Mouse (Mus musculus): Measurements from ENCODE around the gene Ralbp1. TPM values are rescaled to one million over a fixed set of nuclear protein-coding genes. Genes with fewer than 3 reads are reported as not detected.

Ralbp1 gene
- polyA plus RNA-seq, 1 experiment from 2014 or later = 71.1 TPM

DNA sequence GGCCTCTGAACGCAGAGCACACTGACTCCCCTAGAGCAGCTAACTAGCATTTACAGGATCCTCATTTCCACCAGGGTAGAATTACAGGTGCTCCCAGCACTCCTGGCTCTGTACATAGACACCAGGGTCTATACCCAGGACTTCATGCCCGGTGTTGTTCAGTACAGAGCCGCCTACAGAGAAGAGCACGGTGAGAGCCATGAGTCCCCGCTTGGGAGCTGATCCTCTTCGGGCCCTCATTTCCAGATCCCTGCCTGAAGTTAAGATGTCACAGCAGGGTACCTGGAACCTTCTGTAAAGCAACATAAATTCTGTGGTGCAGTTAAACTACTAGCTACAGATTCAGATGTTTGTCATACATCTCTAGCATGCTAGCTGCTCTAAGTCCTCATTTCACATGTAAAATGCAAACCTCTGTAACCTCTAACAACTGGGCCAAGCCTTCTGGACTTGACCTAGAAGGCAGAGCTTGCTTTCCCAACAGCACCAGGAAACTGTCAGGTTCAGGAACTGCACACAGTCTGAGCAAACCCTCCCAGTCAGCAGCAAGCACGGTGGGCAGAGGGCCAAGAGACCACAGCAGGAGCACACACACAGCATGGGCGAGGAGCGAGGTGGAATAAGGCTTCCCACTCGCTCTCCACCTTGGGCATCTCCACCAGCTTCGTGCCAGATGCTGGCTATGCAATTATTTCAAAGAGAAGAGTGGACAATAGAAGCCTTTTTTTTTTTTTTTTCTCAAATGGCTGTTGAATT lies 37.7 kb downstream of the Ralbp1 start:
- no peak overlapping the region for H3K9ac ChIP-seq (ENCODE audit: low read depth, low read length)

DNA sequence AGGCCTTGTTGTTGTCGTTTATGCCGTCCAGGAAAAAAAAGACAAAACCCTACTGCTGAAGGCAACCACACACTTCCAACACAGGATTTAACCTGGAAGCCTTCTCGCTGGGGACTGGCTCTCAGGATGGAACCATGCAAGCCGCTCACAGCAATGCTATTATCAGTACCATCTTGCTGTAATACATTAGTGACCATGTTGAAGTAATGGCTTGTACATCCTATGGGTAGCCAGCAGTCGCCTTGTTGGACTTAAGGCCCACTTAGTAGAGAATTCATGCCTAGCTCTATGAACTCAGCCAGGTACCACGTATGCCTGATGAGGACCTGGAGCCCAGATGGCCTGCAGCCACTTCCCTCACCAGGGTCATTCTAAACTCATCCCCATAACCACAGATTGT lies 40.2 kb downstream of the Ralbp1 start:
- Histone ChIP-seq H3K9ac (ENCODE audit: low read depth, low read length) (no peak overlapping the region), H3K4me2 (ENCODE audit: low read depth, low read length) (no peak overlapping the region), H3K27me3 (replicated peaks; ENCODE audit: control insufficient read depth, insufficient read depth, low read length) (no peaks in the 10 kb centered on the region), H3K36me3 (ENCODE audit: control insufficient read depth, insufficient read depth, low read length) (peaks cover 14% of the 10 kb centered on the region), H3K4me1 (ENCODE audit: control insufficient read depth, insufficient read depth, low read length) (no peaks in the 10 kb centered on the region; the same call in 1 of the 2 replicates), H3K4me3 (ENCODE audit: low read length) (no peak overlapping the region), H3K9me3 (ENCODE audit: control insufficient read depth, low read length) (no peaks in the 10 kb centered on the region), H3K27ac (ENCODE audit: low read length) (no peak overlapping the region)
- 90% methylated on average over 6 of the region's 6 CpGs for WGBS
- no peak for ATAC-seq

More for the DNA sequence above, 37.7 kb downstream of the Ralbp1 start:
- Histone ChIP-seq H3K4me3 (ENCODE audit: low read length) (no peak overlapping the region), H3K36me3 (ENCODE audit: control insufficient read depth, insufficient read depth, low read length) (peaks cover 14% of the 10 kb centered on the region), H3K9me3 (ENCODE audit: control insufficient read depth, low read length) (no peaks in the 10 kb centered on the region), H3K4me1 (ENCODE audit: control insufficient read depth, insufficient read depth, low read length) (no peaks in the 10 kb centered on the region), H3K27me3 (replicated peaks; ENCODE audit: control insufficient read depth, insufficient read depth, low read length) (no peaks in the 10 kb centered on the region), H3K4me2 (ENCODE audit: low read depth, low read length) (no peak overlapping the region), H3K27ac (ENCODE audit: low read length) (0 out of 2 replicates have a peak overlapping the region, but pooled peaks have one; percentile 11)
- ATAC-seq = no peak
- 81% methylated on average over 11 of the region's 11 CpGs for WGBS

GRCm38 (mm10) chr17:65842669-65843381 lies 42.8 kb downstream of the Ralbp1 start:
- ATAC-seq = peak; percentile 68
- Histone ChIP-seq H3K27ac (ENCODE audit: low read length) (no peak overlapping the region), H3K27me3 (replicated peaks; ENCODE audit: control insufficient read depth, insufficient read depth, low read length) (no peaks in the 10 kb centered on the region), H3K4me3 (ENCODE audit: low read length) (no peak overlapping the region), H3K9me3 (ENCODE audit: control insufficient read depth, low read length) (no peaks in the 10 kb centered on the region), H3K4me2 (ENCODE audit: low read depth, low read length) (no peak overlapping the region), H3K4me1 (ENCODE audit: control insufficient read depth, insufficient read depth, low read length) (no peaks in the 10 kb centered on the region; the same call in 1 of the 2 replicates), H3K36me3 (ENCODE audit: control insufficient read depth, insufficient read depth, low read length) (peaks cover 24% of the 10 kb centered on the region), H3K9ac (ENCODE audit: low read depth, low read length) (no peak overlapping the region)
- 76% methylated on average over 10 of the region's 10 CpGs for WGBS

DNA sequence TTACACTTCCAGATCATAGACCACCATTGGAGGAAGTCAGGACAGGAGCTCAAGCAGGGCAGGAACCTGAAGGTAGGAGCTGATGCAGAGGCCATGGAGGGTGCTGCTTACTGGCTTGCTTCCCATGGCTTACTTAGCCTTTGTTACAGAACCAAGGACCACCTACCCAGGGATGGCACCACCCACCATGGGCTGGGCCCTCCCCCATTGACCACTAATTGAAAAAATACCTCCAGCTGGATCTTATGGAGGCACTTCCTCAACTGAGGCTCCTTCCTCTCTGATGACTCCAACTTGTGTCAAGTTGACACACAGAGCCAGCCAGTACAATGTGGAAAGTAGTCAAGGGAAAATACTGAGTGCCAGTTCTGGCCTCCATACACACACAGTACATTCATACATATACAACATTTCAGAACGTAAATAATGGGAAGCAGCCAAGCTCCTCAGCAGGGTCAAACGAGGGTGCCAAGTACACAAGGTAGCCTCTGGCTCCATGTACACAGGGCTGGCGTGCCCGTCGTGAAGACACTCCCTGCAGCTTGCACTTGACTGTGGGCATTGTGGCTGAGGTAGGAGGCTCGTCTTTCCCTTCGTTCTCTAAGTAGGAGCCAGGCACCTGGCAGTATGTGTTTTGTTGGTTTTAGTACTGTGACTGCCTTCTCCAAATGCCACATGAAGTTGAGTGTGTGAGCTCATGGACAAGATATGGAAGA lies 45.9 kb downstream of the Ralbp1 start:
- H3K9ac ChIP-seq (ENCODE audit: low read depth, low read length) = no peak overlapping the region
- H3K36me3 ChIP-seq (ENCODE audit: control insufficient read depth, insufficient read depth, low read length) = peaks cover 37% of the 10 kb centered on the region

DNA sequence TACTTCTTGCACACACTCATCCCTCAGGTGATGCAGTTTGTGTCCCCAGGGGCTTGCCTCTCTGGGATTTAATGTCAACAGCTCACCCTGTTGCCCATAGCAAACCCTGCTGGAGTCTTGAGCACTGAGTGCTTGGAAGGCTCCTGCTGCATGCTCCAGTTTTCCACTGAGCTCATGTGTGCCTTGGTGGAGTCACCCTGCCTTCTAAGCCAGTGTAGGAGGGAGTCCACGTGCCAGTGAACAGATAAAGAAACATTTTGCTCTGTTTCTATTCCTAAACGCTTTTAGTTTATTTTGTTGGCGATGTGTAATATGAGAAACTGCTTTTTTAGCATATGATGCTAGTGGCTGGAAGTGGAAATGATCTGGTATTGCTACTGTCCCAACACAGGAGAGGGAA lies 48.9 kb downstream of the Ralbp1 start:
- ATAC-seq = no peak

More for the DNA sequence above, 45.9 kb downstream of the Ralbp1 start:
- Histone ChIP-seq H3K27me3 (replicated peaks; ENCODE audit: control insufficient read depth, insufficient read depth, low read length) (no peaks in the 10 kb centered on the region), H3K4me3 (ENCODE audit: low read length) (no peak overlapping the region), H3K4me2 (ENCODE audit: low read depth, low read length) (no peak overlapping the region), H3K9me3 (ENCODE audit: control insufficient read depth, low read length) (no peaks in the 10 kb centered on the region), H3K27ac (ENCODE audit: low read length) (no peak overlapping the region), H3K4me1 (ENCODE audit: control insufficient read depth, insufficient read depth, low read length) (no peaks in the 10 kb centered on the region; the same call in 1 of the 2 replicates)
- 86% methylated on average over 7 of the region's 7 CpGs for WGBS
- no peak for ATAC-seq

DNA sequence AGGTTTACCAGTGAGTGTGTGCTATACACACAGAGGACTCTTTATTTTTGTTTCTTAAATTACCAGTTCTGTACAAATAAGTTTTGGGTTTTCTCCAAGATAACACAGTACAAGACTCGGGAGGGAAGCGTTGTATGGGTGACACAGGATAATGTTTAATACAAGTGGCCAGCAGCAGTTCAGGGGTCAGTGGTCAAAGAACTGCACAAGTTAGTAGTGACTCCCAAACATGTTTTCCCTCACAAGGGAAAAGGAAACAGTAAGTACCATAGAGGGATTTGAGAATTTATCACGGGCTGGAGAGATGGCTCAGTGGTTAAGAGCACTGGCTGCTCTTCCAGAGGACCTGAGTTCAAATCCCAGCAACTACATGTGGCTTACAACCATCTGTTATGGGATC lies 51.7 kb downstream of the Ralbp1 start:
- 0 out of 2 replicates have a peak, but pooled peaks cover 2% of the 10 kb centered on the region for H3K4me1 ChIP-seq (ENCODE audit: control insufficient read depth, insufficient read depth, low read length)
- no peak overlapping the region for H3K27ac ChIP-seq (ENCODE audit: low read length)
- whole genome bisulfite sequencing = 86% methylated on average over 3 of the region's 3 CpGs
- H3K4me3 ChIP-seq (ENCODE audit: low read length) = no peak overlapping the region
- no peak overlapping the region for H3K4me2 ChIP-seq (ENCODE audit: low read depth, low read length)
- no peak for ATAC-seq
- peaks cover 34% of the 10 kb centered on the region for H3K36me3 ChIP-seq (ENCODE audit: control insufficient read depth, insufficient read depth, low read length)
- no peaks in the 10 kb centered on the region for H3K27me3 ChIP-seq (replicated peaks; ENCODE audit: control insufficient read depth, insufficient read depth, low read length)
- no peaks in the 10 kb centered on the region for H3K9me3 ChIP-seq (ENCODE audit: control insufficient read depth, low read length)
- H3K9ac ChIP-seq (ENCODE audit: low read depth, low read length) = no peak overlapping the region

More for the DNA sequence above, 48.9 kb downstream of the Ralbp1 start:
- Histone ChIP-seq H3K9ac (ENCODE audit: low read depth, low read length) (no peak overlapping the region), H3K4me3 (ENCODE audit: low read length) (no peak overlapping the region), H3K27ac (ENCODE audit: low read length) (no peak overlapping the region), H3K27me3 (replicated peaks; ENCODE audit: control insufficient read depth, insufficient read depth, low read length) (no peaks in the 10 kb centered on the region), H3K4me1 (ENCODE audit: control insufficient read depth, insufficient read depth, low read length) (no peaks in the 10 kb centered on the region), H3K4me2 (ENCODE audit: low read depth, low read length) (no peak overlapping the region), H3K9me3 (ENCODE audit: control insufficient read depth, low read length) (no peaks in the 10 kb centered on the region), H3K36me3 (ENCODE audit: control insufficient read depth, insufficient read depth, low read length) (peaks cover 40% of the 10 kb centered on the region)
- 88% methylated on average over 3 of the region's 3 CpGs for WGBS

DNA sequence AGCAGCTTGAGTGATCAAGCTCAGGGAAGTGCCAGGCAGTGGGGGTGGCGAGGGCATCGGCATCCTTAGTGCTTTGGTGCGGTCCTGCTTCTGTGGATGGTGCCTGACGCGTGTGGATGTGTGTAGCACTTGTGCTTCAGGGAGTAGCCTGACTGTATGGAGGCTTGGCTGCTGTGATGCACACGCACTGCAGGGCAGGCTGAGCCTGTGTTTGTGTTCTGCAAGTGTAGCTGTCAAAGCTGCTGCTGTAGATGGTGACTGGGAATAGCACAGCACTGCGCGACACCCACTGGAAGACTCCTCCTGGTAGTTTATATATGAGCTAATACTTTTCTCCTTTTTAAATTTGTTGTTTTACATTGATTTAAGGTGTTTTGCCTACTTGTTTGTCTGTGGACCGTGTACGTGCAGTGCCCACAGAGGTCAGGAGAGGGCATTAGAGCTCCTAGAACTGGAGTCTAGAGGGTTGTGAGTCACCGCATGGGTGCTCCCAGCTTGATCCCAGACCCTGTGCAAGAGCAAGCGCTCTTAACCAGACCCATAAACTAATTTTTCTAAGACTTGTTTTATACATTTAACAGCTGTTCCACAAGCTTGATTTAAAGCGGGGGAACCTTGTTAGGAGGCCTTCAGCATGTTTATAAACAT lies 55.3 kb downstream of the Ralbp1 start:
- Histone ChIP-seq H3K4me1 (ENCODE audit: control insufficient read depth, insufficient read depth, low read length) (0 out of 2 replicates have a peak, but pooled peaks cover 2% of the 10 kb centered on the region), H3K4me2 (ENCODE audit: low read depth, low read length) (no peak overlapping the region), H3K36me3 (ENCODE audit: control insufficient read depth, insufficient read depth, low read length) (peaks cover 13% of the 10 kb centered on the region; the same call in 1 of the 2 replicates), H3K4me3 (ENCODE audit: low read length) (no peak overlapping the region), H3K9ac (ENCODE audit: low read depth, low read length) (no peak overlapping the region), H3K27me3 (replicated peaks; ENCODE audit: control insufficient read depth, insufficient read depth, low read length) (no peaks in the 10 kb centered on the region), H3K9me3 (ENCODE audit: control insufficient read depth, low read length) (no peaks in the 10 kb centered on the region), H3K27ac (ENCODE audit: low read length) (no peak overlapping the region)
- 0 out of 2 replicates have a peak, but pooled peaks have one; percentile 54 for ATAC-seq
- 78% methylated on average over 13 of the region's 13 CpGs for WGBS

GRCm38 (mm10) chr17:65828951-65829350 lies 56.6 kb downstream of the Ralbp1 start:
- H3K27me3 ChIP-seq (replicated peaks; ENCODE audit: control insufficient read depth, insufficient read depth, low read length) = no peaks in the 10 kb centered on the region
- H3K9ac ChIP-seq (ENCODE audit: low read depth, low read length) = no peak overlapping the region
- peaks cover 12% of the 10 kb centered on the region; the same call in 1 of the 2 replicates for H3K36me3 ChIP-seq (ENCODE audit: control insufficient read depth, insufficient read depth, low read length)
- WGBS = 84% methylated on average over 11 of the region's 11 CpGs
- no peaks in the 10 kb centered on the region for H3K9me3 ChIP-seq (ENCODE audit: control insufficient read depth, low read length)
- H3K4me3 ChIP-seq (ENCODE audit: low read length) = no peak overlapping the region
- ATAC-seq = peak; percentile 73
- H3K27ac ChIP-seq (ENCODE audit: low read length) = no peak overlapping the region
- H3K4me1 ChIP-seq (ENCODE audit: control insufficient read depth, insufficient read depth, low read length) = 0 out of 2 replicates have a peak, but pooled peaks cover 2% of the 10 kb centered on the region
- no peak overlapping the region for H3K4me2 ChIP-seq (ENCODE audit: low read depth, low read length)

Measured in intestine, embryonic 16.5 days (tissue).